Mouse (Mus musculus) layer of hippocampus, adult 9-11 months (tissue): ENCODE data around the gene Tcf7l2.

Experiments
- DNase-seq: peaks from one replicate; pipeline ENCODE4 v3.0.0; 2022

Gene Tcf7l2

DNA sequence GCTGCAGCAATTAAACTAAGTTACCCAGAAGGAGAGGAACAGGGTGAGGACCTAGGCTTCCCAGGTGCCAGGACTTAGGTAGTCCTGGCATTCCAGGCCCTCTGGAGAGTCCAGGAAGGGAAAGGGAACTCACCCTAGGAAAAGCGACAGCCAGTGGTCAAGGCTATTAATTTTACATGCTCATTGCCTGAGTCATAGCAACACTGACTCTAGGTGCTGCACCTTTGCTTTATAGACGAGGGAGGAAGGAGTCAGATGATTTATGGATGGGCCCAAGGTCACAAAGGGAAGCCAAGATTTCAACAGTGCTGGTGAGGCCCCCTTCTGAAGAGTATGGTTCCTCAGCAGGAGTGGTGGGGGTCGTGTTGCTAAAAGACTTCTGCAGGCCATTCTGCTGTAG, 8.6 kb upstream of the Tcf7l2 start:
- DNase-seq: no peak

DNA sequence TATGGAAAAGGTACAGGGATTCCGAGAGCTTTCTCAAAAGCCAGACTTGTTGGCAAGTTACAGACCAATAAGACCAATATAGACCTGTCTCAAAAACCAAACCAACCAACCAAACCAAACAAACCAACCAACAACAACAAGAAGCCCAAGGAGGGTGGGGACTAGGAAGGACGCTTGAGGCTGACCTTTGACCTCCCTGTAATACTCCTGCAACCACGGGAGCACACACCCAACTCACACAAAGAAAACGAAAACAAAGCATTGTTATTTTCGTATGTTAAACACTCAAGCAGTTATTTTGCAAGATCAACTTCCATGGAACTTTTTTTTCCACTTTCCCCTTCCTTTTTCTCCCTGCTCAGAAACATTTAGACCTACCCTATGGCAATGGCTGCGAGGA, 5.6 kb upstream of the Tcf7l2 start:
- no peak for DNase-seq

DNA sequence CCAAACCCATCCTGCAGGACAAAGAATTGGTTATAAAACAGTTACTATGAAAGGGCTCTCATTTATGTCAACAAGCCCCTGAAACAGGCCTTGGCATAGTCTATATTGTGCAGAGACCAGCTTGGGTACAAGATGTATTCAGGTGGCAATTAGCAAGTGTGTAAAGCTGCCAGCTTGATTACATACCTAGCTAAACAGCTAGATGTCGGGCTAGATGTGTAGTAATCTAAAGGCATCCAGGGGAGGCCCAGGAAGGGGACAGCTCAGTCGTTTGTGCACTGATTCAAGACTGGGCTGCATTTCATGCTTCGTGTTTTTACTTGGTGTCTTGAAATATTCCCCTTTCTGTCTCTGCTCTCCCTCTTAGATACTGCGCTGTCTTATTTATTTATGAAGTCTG, 1.9 kb upstream of the Tcf7l2 start:
- no peak for DNase-seq

DNA sequence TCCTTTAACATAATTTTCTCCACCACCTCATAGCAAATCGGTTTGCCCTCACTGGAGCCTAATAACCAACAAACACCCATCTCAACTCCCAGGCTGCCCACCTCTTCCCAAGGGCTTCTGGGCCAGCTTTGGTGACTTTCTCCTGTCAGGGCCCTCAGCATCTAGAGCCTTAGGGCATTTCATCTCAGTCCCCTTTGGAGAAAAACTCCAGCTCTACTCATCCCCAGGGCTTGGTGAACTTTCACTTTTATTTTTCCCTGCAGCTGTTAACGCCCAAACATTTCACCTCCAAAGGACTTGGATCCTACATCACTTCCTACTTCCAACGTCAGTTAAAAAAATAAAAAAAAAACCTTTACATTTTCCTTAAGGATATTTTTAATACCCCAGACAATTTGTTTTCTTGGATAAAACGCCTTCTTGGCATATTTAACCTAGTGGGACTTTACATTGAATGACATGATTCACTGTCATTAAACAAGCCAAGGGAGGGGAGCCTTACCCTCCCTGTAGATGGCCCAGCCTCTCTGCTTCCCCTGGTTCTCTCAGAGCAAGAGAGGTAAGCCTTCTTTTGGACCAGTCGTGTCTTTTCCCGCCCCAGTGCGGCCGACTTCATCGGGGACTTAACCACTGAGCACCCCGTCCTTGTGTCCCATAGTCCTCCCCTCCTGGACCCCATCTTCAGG, 724 bp upstream of the Tcf7l2 start:
- DNase-seq: no peak

DNA sequence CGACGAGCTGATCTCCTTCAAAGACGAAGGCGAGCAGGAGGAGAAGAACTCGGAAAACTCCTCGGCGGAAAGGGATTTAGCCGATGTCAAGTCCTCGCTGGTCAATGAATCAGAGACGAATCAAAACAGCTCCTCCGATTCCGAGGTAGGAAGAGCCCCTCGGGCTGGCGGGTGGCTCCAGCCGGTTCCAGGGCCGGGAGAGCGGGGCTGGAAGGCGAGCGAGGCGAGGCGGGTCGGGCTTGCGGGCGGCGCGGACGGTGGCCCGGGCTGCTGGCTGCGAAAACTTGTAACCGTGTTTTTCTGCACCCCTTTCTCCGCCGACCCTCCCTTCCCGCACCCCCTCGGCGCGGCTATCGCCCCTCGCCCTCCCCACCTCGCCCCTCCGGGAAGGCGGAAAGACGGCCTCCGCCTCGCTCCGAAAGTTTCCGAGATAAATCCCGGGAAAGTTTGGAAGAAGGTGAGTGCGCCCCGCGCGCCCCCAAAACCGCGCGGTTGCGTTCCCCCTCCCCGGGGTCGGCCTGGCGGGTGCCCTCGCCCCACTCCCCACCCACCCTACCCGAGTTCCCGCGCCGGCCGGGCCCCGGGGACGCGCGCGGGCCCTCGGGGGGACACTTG, 873 bp downstream of the Tcf7l2 start:
- DNase-seq: no peak

DNA sequence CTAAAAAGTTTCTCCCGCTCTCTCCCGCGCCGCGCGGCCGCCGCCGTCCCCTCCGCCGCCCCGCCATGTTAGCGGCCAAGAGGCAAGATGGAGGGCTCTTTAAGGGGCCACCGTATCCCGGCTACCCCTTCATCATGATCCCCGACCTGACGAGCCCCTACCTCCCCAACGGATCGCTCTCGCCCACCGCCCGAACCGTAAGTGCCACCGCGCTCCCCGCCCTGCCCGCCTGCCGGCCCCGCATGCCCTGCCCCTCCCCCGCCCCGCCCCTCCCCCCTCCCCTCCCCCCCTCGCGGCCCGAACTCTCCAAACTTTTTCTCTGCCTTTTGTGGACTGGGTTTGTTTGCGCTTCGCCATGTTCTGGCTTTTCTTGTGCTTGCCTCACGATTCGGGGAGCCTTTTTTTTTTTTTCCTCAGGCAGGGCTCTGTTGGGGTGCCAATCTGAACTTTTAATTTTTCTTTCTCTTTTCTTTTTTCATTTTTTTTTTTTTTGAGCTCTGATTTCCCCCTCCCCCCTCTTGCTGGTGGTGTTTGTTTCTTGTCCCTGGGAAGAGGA, 1.5 kb downstream of the Tcf7l2 start:
- DNase-seq: no peak

DNA sequence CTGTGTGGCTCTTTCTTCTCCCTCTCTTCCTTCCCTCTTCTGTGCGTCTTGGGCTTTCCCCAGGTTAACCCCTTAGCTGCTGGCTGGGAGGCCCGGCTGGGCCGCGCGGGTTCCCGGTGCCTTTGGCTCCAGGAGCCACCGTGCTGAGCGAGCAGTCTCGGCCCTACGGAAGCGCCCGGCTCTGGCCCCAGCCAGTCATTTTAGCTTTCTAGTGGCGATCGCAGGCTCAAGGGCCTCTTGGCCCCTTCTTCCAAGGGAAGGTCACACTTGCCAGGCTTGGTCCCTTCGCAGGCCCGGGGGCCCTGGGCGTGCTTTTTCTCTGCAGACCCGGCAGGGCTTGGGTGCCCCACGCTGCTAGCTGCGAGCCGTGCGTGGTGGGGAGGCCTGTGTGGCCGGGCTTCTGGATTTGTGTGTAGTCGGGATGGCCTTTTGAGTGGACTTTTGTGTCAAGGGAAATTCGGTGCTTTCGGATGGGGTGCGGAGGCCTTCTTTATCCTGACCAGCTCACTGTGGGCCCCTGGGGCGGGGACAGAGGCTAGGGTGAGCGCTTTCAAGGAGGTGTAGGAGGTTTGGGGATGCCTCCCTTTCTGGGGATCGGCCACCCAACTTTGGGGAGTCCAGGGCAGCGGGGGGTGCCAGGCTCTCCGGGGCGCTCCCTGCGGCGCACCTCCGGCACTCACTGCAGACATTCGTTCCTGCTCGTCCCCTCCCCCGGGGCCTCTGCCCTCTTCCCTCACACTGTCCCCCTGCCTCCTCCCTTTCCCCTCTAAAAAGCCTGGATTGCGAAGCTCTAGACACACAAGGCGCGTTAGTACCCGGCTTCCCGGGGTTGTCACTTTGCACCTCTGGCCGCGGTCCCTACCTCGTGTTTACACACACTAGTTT, 2.2 kb downstream of the Tcf7l2 start:
- peak; percentile 14 for DNase-seq

DNA sequence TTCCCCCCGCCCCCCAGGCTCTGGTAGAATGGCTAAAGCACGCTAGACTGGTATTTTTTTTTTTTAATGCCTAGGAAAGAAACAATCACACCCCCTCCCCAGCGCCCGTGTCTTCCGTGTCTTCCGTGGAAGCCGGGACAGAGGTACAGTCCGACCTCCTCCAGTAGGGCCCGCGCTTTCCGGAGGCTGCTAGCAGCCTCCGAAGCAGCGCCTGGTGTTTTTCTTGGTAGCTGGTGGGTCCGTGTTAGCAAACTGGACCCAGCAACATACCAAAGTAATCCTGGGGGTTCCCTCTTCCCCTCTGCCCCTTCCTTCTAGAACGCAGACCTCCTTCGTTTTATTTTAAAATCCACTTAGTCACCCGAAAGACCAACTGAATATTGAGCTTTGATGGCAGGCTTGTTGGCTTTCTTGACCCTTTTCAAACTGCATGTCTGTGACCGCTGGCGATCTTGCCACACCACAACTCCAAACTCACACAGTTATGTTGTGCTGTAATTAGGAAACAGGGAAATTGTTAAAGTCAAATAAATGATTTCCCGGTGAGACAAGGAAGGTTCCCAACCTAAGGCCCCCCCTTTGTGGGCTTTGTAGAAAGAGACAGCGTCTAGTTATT, 3.1 kb downstream of the Tcf7l2 start:
- DNase-seq: no peak

DNA sequence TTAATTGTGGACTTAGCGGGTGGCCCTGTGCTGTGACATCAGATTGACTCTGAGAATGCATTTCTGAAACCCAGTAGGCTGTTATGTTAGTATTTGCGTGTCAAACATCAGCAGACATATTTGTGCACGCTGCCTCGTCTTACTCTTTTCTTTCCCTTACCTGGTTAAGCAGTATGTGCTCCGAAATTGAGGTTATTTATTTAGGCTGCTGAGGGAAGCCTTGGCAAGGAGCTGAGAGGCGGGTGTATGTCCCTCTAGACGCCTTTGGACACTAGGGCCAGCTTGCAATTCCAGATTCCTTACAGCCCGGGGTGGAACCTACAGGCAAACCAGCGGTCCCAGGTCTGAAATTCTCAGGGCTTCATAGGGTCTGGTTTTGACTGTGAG, 3.6 kb downstream of the Tcf7l2 start:
- no peak for DNase-seq

DNA sequence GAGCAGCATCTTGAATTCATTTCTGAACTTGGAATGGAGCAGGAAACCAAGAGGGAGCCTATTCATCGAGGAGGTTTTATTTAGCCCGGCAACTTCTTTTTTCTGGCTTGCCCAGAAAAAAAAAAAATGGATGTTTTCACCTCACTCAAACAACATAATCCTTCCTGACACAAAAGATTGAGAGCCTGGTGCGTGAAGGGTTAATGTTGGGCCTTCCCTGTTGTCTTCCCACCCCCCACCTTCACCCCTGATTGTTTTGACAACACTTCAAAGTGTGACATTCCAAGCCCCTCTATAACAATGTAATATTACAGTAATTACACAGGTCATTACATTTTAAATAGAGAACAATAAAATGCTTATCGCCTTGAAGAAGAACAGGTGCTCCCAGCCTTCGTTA, 4.6 kb downstream of the Tcf7l2 start:
- no peak for DNase-seq

DNA sequence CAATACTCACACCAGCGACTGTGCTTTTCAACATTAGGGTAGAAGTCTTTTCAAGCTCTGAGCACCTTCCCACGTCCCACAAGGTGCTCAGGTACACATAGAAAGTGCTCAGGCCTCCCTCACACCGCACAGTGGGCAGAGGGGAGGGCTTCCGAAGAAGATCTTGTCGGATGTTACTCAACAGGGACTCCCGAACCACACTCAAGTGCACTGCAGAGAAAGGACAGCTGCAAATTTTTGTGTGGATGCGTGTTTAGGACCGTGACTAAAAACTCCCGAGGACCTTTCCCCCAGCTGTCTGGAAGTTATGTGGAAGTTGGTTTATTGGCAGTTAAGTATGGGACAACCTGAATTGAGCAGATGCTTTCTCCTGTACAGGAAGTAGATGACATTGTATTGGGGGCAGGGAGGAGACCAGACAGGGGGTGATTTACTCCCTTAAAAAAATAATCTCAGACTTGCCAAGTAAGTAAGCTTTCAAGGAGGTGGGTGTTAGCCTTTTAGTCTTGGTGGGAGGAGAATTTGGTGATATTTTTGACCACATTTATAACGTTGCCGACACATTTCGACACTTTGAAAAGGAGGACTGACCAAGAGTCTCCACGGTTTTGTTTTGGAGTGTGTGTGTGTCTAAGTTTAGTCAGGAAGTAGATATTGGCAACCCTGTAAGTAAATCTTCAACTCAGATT, 5.8 kb downstream of the Tcf7l2 start:
- DNase-seq: no peak

DNA sequence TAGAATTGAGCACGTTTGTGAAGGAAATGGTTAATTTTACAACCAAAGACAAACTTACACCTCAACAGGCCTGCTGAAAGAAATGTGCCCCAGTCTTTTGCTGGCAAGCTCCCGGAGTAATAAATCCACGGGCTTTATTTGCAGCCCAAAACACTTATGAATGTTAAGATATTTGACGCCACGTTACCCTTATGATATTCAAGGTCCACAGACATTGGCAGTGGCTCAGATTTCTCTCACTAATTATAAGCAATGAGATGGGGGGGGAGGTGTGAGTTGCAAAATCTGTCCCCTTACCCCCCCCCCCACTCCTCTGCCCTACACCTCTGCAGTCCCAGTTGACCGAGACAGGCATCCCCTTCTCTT, 6.3 kb downstream of the Tcf7l2 start:
- DNase-seq: no peak

DNA sequence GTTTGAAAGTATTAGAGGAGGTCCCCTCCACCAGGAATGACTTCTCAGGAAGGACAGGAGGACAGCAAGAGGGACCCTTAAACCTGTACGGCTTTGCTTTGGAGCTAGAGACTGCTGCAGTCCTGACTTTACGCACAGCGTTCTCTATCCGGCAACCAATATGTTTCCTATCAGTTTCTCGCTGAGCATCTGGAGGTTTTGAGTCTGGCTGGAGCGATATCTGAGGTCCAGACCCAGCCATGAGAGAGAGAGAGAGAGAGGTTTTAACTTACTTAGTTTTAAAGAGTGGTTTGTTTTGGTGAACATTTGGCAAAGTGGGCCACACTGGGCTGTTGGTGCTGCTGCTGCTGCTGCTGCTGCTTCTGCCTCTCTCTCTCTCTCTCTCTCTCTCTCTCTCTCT, 7.2 kb downstream of the Tcf7l2 start:
- DNase-seq: no peak

DNA sequence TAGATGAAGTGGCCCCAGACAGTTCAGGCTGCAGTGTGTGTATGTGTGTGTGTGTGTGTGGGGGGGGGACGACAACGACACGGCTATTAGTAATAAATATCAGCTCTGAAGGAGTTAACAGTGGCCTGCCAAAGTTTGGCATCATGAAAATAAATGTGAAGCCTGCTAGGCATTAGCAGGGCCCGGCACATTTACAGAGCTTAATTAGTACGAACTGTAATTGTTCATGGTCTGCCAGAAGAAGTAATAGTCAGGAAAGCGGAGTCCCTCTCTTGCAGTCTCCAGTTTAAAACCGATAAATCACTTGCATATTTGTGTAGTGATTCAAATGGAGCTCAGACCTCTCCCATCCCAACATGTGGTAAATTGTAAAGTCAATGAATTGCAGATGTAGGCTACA, 7.9 kb downstream of the Tcf7l2 start:
- no peak for DNase-seq

DNA sequence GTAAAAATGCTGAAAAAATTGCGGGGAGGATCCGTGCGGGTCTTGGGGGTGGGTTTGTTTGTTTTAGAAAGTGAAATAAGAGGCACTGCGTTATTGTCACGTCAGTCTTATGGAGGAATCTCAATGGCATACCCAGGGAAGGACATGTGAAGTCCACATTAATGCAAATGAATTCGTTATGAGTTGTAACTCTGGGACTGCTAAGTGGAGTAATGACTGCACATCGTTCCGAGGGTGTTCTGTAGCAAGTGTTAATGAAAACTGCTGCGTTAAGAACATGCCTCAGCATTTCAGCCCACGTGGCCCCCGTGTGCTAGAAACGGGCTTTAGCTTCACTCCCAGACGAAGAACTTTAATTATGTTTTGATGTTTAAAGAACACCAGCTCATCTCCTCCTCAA, 8.4 kb downstream of the Tcf7l2 start:
- no peak for DNase-seq

DNA sequence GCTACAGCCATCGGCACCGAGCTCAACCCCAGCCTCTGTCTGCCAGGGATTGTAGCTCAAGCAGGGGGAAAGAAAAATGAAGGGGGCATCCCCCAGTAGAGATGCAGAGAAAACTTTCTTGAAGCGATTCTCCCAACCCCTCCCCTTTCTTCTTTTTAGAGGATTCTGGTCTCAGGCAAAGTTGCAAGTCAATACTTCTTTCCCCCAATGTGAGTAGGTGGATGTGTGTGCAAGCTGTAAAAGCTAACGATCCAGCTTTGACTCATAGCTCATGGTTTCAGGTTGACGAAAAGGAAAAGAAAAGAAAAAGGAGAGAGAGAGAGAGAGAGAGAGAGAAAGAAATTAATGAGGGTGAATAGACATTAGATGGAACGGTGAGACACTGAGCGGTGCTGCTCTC, 8.8 kb downstream of the Tcf7l2 start:
- DNase-seq: no peak

DNA sequence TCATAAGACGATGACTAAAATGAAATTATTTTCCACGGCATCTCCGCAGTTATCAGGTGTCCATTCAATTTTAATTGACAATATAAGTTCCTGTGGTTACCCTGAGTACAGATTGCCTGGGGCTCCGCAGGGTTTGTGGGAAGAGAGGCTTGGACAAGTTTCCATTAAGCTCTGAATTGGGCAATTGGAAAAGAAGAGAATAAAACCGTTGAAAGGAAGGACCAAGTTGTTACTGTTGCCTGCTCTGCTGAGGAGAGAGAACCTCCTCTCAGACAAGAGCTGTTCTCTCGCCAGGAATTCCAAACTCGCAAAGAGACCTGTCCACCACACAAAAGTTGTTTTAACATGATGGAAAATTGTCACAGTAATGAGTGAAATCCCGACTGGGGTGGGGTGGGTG, 11.2 kb downstream of the Tcf7l2 start:
- DNase-seq: no peak

DNA sequence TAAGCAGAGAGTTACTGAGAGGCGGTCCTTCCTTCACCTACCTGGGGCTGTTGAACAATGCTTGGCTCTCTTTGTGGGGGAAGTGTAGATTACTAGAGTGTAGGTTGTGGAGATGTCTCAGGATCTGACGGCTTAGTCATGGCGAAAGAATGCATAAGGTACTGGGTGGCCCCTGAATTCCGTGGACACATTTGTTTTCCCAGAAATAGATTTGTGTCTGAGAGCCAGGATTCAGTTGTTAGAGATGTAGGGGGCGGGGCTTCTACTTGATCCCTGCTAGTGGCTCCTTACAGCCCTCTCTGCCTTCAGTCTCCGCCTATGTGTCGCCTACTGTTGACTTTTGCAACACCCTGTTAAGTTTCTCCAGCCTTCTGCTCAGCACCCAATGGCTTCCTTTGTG, 12.7 kb downstream of the Tcf7l2 start:
- no peak for DNase-seq

DNA sequence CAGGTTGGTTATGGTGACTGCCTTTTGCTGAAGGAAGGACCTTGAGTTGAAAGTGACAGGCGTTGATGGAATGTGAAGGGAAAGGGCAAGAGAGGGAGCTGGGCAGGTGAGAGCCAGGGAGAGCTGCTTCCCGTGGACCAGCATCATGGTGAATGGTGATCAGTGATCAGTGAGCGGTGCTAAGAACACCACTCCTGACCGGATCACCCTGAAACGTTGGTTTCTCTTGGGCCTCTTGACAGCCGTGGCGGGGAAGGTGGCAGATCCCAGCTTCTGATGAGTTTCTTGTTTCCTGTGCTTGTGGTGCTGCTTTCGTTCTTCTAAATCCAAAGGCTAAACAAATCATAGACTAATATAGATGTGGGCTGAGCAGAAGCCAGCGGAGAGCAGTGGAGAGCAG, 13.8 kb downstream of the Tcf7l2 start:
- no peak for DNase-seq

DNA sequence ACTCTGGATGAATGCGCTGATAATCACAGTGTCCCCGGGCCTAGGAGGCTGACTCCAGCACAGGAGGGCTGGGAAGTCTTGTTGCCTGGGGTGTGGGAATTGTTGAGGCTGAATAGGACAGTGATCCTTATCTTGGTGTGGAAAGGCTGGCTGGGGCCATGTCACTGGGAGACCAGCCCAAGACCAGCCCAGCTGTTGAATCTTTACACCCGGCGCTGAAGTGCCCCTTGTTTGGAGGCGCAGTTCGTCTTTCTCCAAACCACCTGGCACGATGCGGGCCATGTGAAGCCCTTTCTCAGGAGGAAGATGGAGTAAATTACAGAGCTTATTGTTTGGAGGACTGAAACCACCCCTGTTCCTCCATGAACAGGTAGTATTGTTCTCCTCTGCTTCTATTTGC, 15.1 kb downstream of the Tcf7l2 start:
- DNase-seq: peak; percentile 12

DNA sequence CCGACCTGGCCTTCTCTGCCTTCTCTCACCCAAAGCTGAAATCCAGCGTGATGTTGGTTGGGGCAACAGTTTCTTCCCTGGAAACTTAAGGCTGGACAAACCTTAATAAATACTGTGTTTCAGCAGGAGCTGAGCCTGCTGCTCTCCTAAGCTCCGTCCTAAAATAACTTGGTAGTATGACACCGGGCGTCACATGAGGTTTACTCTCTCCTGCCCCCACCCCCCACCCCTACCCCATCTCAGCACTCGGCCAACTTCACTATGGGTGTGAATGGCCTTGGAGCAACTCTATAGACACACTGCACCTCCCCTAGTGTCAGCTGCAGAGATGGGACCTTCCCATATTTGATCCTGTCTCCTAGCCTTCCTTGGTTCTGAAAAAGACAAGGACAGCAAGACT, 15.8 kb downstream of the Tcf7l2 start:
- DNase-seq: no peak

DNA sequence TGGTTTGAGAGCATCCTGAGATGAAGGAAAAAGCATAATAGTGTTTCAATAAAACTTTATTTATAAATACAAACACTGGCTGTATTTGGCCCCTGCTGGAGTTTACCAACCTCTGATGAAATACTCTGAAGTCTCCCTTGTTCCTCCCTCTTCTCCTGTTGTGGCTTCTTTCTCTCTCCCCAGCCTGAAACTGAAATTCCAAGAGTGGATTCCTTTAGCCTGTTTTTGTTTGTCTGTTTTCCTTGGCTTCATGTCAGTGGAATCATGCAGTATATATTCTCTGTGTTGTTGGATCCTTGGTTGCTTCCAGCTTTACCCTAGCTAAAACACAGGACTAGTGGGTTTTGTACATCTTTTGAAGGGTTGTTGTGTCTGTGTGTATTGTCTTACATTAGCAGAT, 16.5 kb downstream of the Tcf7l2 start:
- DNase-seq: no peak

DNA sequence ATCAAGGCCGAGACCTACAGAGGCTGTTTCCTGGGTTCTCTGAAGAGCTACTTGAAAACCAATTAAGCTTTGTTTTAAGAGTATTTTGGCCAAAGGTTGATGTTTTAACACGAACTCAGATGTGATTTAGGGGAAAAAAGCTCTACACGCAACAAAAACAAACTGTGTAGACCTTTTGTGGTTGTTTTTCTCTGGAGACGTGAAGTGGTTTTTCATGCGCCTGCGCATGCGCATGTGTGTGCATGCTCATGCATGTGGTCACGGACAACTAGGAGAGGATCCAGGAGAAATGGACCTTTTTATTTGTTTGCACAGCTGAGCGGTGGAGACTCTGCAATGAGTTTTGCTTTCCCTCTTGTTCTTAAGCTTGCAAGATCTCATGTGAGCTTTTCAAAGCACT, 17.4 kb downstream of the Tcf7l2 start:
- DNase-seq: no peak
